Mouse (Mus musculus) heart, embryonic 13.5 days (tissue): ENCODE measurements around the gene Nox1. TPM values are rescaled to one million over a fixed set of nuclear protein-coding genes. Genes with fewer than 3 reads are reported as not detected.

Source experiments
- ATAC-seq: fragments of 200-750 bp; cut with Nextera tagmentation; 2 replicates; pipeline ENCODE4 v1.8.0; 2017; ENCODE audit warnings: moderate TSS enrichment; ENCODE audit not compliant: insufficient number of reproducible peaks, low FRiP score, low TSS enrichment; ENCODE audit errors: extremely low read depth
- H3K27ac ChIP-seq: fragments of 300-500 bp; sonication (generic); replicated peaks from 2 replicates; pipeline ENCODE4 v1.5.1; 2015; ENCODE audit warnings: moderate library complexity, mild to moderate bottlenecking, inconsistent platforms
- H3K27me3 ChIP-seq: fragments of 300-500 bp; sonication (generic); replicated peaks from 2 replicates; pipeline ENCODE4 v1.6.1; 2015; ENCODE audit warnings: mild to moderate bottlenecking, inconsistent platforms
- H3K36me3 ChIP-seq: fragments of 300-500 bp; sonication (generic); 2 replicates; pipeline ENCODE4 v1.6.1; 2015; ENCODE audit warnings: mild to moderate bottlenecking, inconsistent platforms
- H3K4me1 ChIP-seq: fragments of 300-500 bp; sonication (generic); 2 replicates; pipeline ENCODE4 v1.6.1; 2015; ENCODE audit warnings: inconsistent platforms
- H3K4me2 ChIP-seq: fragments of 300-500 bp; sonication (generic); 2 replicates; pipeline ENCODE4 v1.6.1; 2015; ENCODE audit warnings: inconsistent platforms, mild to moderate bottlenecking, moderate library complexity
- H3K4me3 ChIP-seq: fragments of 300-500 bp; sonication (generic); 2 replicates; pipeline ENCODE4 v1.5.1; 2015; ENCODE audit warnings: moderate library complexity, mild to moderate bottlenecking, inconsistent platforms
- H3K9ac ChIP-seq: fragments of 300-500 bp; sonication (generic); 2 replicates; pipeline ENCODE4 v1.6.1; 2015; ENCODE audit warnings: inconsistent platforms, mild to moderate bottlenecking, moderate library complexity
- H3K9me3 ChIP-seq: fragments of 300-500 bp; sonication (generic); 2 replicates; pipeline ENCODE4 v1.6.1; 2016; ENCODE audit warnings: inconsistent platforms
- WGBS: fragments of 180-500 bp; shearing (Covaris S2); methylation state at CpG from one replicate; pipeline ENCODE4 v1.1.7; 2015; ENCODE audit warnings: mixed read lengths; 5-methylcytosine and 5-hydroxymethylcytosine counted together
- polyA plus RNA-seq: library from polyadenylated mRNA; unstranded; fragments of >200 nt; fragmentation: Nextera tagmentation; extraction: Ambion mirVana; gene quantifications from 2 replicates; pipeline ENCODE4 v1.2.1, GENCODE M21; 2015

The Nox1 gene
- polyA plus RNA-seq, 1 experiment from 2014 or later: 0.29 TPM

DNA sequence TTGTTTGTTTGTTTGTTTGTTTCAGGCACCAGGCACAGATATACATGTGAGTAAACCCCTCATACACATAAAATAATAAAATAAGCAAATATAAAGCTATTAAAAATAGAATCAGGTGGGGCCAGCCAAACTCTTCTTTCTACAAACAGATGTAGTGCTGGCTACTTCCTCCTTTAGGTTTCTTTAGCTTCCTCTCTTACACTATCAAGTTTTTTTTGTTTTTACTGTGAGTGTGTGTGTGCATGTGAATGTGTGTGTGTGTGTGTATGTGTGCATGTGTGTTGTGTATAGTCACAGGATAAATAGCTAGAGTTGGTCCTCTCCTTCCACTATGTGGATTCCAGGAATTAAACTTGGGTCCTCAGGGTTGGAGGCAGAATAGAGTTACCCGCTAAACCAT lies 47.1 kb downstream of the Nox1 start:
- no peak overlapping the region for H3K4me2 ChIP-seq
- ATAC-seq: no peak
- H3K9ac ChIP-seq: no peak overlapping the region
- H3K9me3 ChIP-seq: no peaks in the 10 kb centered on the region
- no peaks in the 10 kb centered on the region for H3K27me3 ChIP-seq
- no peaks in the 10 kb centered on the region for H3K36me3 ChIP-seq
- H3K27ac ChIP-seq: no peak overlapping the region
- 92% methylated on average over 1 of the region's 1 CpGs for WGBS
- no peaks in the 10 kb centered on the region for H3K4me1 ChIP-seq
- H3K4me3 ChIP-seq: no peak overlapping the region

DNA sequence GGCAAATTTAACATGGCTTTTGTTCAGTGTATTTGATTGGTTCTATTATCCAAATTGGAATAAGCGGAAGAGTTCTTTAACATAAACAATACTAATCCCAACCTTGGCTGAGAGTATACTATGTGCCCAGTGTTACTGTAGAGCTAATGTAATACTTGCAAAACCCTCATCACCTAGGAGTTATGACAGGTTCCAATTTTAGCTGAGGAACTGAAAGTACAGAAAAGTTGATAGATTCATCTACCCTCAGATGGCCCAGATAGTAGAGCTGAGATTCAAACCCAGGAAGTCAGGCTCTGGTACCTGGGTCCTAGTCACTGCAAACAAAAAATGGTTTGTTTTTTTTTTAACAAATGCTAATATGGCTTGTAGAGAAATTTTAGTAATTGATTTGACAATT lies 51.2 kb downstream of the Nox1 start:
- no peak for ATAC-seq
- H3K27ac ChIP-seq: no peak overlapping the region
- no peaks in the 10 kb centered on the region for H3K27me3 ChIP-seq
- no peaks in the 10 kb centered on the region for H3K4me1 ChIP-seq
- WGBS: 75% methylated on average over 1 of the region's 1 CpGs
- H3K4me2 ChIP-seq: no peak overlapping the region
- H3K9me3 ChIP-seq: 0 out of 2 replicates have a peak, but pooled peaks cover 2% of the 10 kb centered on the region
- H3K4me3 ChIP-seq: no peak overlapping the region
- no peak overlapping the region for H3K9ac ChIP-seq
- no peaks in the 10 kb centered on the region for H3K36me3 ChIP-seq

DNA sequence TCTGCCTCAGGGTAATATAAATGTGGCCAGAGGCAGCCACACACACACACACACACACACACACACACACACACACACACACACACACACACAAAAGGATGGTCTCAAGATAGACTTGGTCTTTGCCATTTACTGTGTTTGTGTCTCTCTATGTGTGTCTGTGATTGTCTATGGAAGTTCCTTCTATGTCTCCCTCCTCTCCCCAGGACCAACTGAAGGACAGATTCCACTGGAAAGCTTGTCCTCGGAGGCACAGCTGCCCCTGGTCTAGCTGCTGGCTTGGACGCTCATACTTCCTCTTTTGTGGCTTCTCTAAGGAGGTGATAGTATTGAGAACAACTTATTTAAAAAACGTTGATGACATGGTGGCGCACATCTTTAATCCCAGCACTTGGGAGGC lies 58.3 kb downstream of the Nox1 start:
- no peaks in the 10 kb centered on the region for H3K36me3 ChIP-seq
- H3K9me3 ChIP-seq: peaks cover 9% of the 10 kb centered on the region; the same call in 1 of the 2 replicates
- H3K27ac ChIP-seq: no peak overlapping the region
- H3K4me2 ChIP-seq: no peak overlapping the region
- WGBS: 49% methylated on average over 4 of the region's 4 CpGs
- peaks cover 8% of the 10 kb centered on the region; the same call in 1 of the 2 replicates for H3K4me1 ChIP-seq
- peaks cover 21% of the 10 kb centered on the region for H3K27me3 ChIP-seq
- ATAC-seq: no peak
- no peak overlapping the region for H3K9ac ChIP-seq
- H3K4me3 ChIP-seq: no peak overlapping the region

DNA sequence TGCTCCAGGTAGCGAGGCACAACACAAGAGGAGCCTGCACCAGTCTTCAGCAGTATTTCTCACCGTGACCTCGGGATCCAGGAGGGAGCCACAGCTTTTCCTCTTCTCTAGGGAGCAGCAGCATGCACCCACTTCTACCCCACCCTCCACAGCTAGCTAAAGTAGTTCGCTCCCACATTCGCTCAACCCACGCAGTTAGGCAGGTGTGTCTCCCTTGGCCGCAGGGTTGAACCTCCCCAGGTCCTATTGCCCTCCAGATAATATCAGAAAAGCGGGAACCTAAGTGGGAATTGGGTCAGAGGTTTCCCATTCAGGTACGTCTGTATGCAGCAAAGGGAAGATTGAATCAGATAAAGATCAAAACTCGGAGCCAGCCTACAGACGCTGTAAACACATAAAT lies 58.9 kb downstream of the Nox1 start:
- ATAC-seq: no peak
- 21% methylated on average over 11 of the region's 11 CpGs for WGBS
- peak overlapping the region; percentile 60 for H3K4me2 ChIP-seq
- H3K4me1 ChIP-seq: peaks cover 8% of the 10 kb centered on the region; the same call in 1 of the 2 replicates
- peaks cover 21% of the 10 kb centered on the region for H3K27me3 ChIP-seq
- peak overlapping the region; percentile 29 for H3K4me3 ChIP-seq
- H3K36me3 ChIP-seq: no peaks in the 10 kb centered on the region
- H3K27ac ChIP-seq: no peak overlapping the region
- peaks cover 9% of the 10 kb centered on the region; the same call in 1 of the 2 replicates for H3K9me3 ChIP-seq
- H3K9ac ChIP-seq: no peak overlapping the region

DNA sequence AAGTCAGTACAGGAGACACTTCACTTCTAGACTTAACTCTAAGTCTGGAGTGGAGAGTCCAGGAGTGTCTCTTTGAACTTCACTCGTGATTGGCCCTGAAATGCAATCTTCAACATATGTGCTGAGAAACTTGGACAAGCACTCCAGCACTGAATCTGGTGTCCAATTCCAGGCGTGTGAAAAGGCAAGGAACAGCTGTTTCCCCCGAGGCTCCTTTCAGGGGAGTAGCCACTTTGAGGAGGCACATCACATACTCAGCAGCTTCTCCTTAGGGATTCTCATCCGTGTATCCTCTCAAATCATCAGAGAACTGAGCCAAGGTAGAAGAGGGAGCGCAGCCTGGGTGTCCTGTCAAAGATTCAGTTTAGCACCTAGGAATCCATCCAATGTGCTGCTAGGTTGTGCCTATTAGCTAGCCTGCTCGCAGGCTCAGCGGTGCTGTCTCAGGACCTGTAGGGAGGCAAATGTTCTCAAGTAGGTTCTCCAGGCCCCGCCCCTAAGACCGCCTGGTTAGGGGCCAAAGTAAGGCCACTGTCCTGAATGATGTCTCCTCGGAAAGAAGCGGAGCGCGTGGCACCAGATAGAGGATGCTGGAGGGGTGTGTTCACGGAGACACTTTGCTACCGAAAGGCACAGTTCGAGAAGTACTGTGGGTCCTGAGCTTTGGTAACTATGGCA lies 59.6 kb downstream of the Nox1 start, which contains the start of gene Xkrx:
Gene Xkrx, minus strand, starts transcription at position 34 of the 678 bp plus-strand sequence.
- Histone ChIP-seq H3K27me3 (peaks cover 21% of the 10 kb centered on the region), H3K4me2 (peak within 1 kb of the TSS; percentile 60), H3K36me3 (no peaks in the 10 kb centered on the region), H3K4me1 (peaks cover 8% of the 10 kb centered on the region; the same call in 1 of the 2 replicates), H3K4me3 (peak within 1 kb of the TSS; percentile 29), H3K9ac (no peak within 1 kb of the TSS), H3K9me3 (peaks cover 9% of the 10 kb centered on the region; the same call in 1 of the 2 replicates), H3K27ac (no peak within 1 kb of the TSS)
- 26% methylated on average over 16 of the region's 16 CpGs for WGBS
- no peak for ATAC-seq

DNA sequence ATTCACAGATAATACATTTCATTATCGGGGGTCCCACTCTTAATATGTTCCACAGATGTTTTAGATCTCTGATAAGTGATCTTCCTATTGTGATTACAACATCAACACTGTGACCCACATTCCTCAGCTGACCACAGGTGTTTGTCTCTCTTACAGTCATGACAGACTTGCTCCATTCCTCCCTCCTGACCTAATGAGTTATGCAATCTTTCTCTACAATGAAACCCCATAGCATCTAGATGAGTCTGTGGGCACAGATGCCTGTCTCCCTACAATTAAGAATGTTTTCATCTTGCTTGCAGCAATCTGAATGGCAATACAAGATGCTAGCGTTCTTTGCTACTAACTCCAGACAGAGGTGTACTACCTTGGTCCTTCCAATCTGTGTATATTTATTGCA lies 61.3 kb downstream of the Nox1 start:
- Histone ChIP-seq H3K4me2 (no peak overlapping the region), H3K4me3 (no peak overlapping the region), H3K36me3 (no peaks in the 10 kb centered on the region), H3K27ac (no peak overlapping the region), H3K9ac (no peak overlapping the region), H3K9me3 (peaks cover 5% of the 10 kb centered on the region; the same call in 1 of the 2 replicates), H3K27me3 (peaks cover 21% of the 10 kb centered on the region), H3K4me1 (peaks cover 8% of the 10 kb centered on the region; the same call in 1 of the 2 replicates)
- 79% methylated on average over 2 of the region's 2 CpGs for WGBS
- no peak for ATAC-seq

DNA sequence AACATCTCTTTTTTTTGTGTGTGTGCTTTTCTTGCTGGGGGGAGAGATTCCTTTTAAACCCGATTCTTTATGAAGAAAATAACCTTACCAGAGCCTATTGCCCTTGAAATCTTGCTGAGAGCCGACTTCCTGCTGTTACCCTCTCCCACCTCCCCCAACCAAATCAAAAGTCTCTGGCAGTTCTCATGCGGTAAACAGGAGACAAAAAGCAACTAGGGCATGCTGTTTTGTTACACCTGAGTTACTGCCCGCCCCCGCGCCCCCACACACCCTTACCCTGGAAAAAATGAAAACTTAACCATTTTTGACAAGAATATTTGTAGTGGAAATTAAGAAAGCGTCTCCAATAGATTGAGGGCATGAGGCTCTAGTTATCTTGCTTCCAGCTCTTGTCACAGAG lies 63.6 kb downstream of the Nox1 start:
- no peak overlapping the region for H3K4me3 ChIP-seq
- no peak overlapping the region for H3K4me2 ChIP-seq
- WGBS: 35% methylated on average over 7 of the region's 7 CpGs
- peaks cover 8% of the 10 kb centered on the region; the same call in 1 of the 2 replicates for H3K4me1 ChIP-seq
- H3K9ac ChIP-seq: no peak overlapping the region
- peaks cover 21% of the 10 kb centered on the region for H3K27me3 ChIP-seq
- no peaks in the 10 kb centered on the region for H3K9me3 ChIP-seq
- H3K27ac ChIP-seq: no peak overlapping the region
- no peaks in the 10 kb centered on the region for H3K36me3 ChIP-seq
- ATAC-seq: no peak

DNA sequence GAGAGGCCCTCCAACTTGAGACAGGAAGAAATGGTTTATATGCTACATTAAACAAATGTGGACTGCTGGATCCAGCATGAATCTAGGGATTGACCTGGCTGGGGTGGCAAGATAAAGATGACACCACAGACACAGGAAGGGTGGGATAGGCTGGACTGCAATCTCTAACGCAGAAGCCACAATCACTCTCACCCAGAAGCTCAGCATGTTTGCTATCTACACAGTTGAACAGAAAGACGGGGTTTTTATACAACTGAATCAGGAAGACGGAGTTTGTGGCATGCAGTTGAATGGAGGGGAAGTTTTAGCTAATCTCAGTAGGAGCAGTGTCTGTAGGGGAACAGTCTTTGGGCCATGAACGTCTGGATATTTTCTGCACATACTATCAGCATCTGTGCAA lies 79.8 kb downstream of the Nox1 start:
- 59% methylated on average over 4 of the region's 4 CpGs for WGBS
- Histone ChIP-seq H3K27me3 (peaks cover 5% of the 10 kb centered on the region; the same call in 1 of the 2 replicates), H3K4me1 (no peaks in the 10 kb centered on the region), H3K4me3 (no peak overlapping the region), H3K9ac (no peak overlapping the region), H3K36me3 (no peaks in the 10 kb centered on the region), H3K4me2 (no peak overlapping the region), H3K9me3 (no peaks in the 10 kb centered on the region), H3K27ac (no peak overlapping the region)
- ATAC-seq: no peak

DNA sequence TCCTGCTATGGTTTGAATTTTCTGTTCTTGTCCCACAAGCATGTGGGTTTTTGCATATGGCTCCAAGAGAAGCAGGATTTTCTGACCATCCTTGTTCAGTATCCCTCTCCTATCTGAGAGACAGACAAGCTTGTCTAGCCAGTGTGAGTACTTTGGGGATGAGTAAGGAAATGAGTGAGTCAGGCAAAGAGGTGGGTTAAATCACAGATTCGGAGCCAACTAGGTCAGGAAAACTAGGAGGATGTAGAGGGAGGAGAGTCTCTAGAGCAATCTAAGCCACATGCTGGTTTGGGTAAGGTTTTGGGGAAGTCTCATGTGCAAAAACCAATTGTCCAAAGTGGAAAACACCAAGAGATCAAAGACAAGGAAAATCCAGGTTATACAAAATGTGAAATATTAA lies 80.2 kb downstream of the Nox1 start:
- Histone ChIP-seq H3K4me3 (no peak overlapping the region), H3K27ac (no peak overlapping the region), H3K9me3 (no peaks in the 10 kb centered on the region), H3K27me3 (peaks cover 5% of the 10 kb centered on the region; the same call in 1 of the 2 replicates), H3K9ac (no peak overlapping the region), H3K4me2 (no peak overlapping the region), H3K4me1 (no peaks in the 10 kb centered on the region), H3K36me3 (no peaks in the 10 kb centered on the region)
- 67% methylated on average over 1 of the region's 1 CpGs for WGBS
- ATAC-seq: no peak

DNA sequence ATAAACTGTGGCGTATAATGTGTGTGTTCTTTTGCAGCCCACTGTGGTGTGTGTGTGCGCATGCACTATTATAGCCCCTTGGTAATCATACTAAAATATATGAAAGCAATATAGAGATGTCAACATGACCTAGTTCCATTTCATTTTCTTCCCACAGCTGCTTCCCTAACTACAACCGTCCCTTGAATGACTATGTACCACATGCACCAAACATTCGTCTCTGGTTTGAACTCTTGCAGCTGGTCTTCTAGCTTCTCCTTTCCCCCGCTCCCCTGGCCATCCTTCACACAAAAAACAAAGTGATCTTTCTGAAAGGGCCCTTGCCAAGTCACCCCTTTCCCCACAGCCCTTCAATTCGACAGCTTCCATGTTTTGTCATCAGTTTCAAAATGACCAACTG lies 81.7 kb downstream of the Nox1 start:
- 0 out of 2 replicates have a peak, but pooled peaks cover 5% of the 10 kb centered on the region for H3K27me3 ChIP-seq
- no peak overlapping the region for H3K27ac ChIP-seq
- no peaks in the 10 kb centered on the region for H3K4me1 ChIP-seq
- no peaks in the 10 kb centered on the region for H3K36me3 ChIP-seq
- no peak overlapping the region for H3K4me3 ChIP-seq
- no peak overlapping the region for H3K4me2 ChIP-seq
- no peak overlapping the region for H3K9ac ChIP-seq
- WGBS: 80% methylated on average over 6 of the region's 6 CpGs
- no peaks in the 10 kb centered on the region for H3K9me3 ChIP-seq
- ATAC-seq: no peak

DNA sequence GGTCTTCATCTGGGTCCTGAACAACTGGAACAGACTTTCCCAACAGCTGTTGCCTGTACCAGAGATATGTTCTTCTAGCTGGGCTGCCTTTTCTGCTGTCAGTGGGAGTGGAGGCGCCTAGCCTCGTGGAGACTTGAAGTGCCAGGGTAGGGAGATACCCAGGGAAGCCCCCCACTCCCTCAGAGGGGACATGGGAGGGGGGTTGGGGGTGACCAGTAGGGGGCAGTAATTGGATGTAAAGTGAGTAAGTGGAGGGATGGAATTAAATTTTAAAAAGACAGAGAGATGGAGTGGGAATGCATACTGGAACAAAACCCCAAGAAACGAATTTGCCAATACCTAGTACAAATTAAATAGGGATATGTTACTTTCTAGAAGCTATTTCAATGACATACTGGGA lies 87.9 kb downstream of the Nox1 start:
- 42% methylated on average over 3 of the region's 3 CpGs for WGBS

DNA sequence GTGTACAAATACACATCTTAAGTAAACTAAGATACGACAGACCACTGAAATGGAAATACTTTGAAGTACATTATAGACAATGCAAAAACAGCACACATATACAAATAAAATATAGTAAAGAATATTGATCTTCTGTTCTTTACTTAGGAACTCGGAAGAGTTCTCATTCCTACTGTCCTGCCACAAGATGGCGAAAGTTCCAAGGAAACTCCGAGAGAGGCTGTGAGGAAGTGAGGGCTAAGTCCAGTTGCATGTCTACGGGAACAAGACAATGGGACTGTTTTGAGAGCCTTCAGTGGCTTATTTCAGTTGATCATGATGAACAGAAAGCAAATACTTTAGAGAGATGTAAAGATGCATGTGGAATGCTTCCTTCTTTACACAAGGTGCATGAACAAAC lies 89.5 kb downstream of the Nox1 start:
- ATAC-seq: no peak
- Histone ChIP-seq H3K4me2 (no peak overlapping the region), H3K9me3 (no peaks in the 10 kb centered on the region), H3K4me3 (no peak overlapping the region), H3K4me1 (no peaks in the 10 kb centered on the region), H3K27ac (no peak overlapping the region), H3K27me3 (0 out of 2 replicates have a peak, but pooled peaks cover 2% of the 10 kb centered on the region), H3K36me3 (no peaks in the 10 kb centered on the region), H3K9ac (no peak overlapping the region)
- 22% methylated on average over 5 of the region's 5 CpGs for WGBS

More for the DNA sequence above, 87.9 kb downstream of the Nox1 start:
- ATAC-seq: no peak
- Histone ChIP-seq H3K9ac (no peak overlapping the region), H3K4me1 (no peaks in the 10 kb centered on the region), H3K27me3 (0 out of 2 replicates have a peak, but pooled peaks cover 5% of the 10 kb centered on the region), H3K36me3 (no peaks in the 10 kb centered on the region), H3K27ac (no peak overlapping the region), H3K4me2 (no peak overlapping the region), H3K9me3 (no peaks in the 10 kb centered on the region), H3K4me3 (no peak overlapping the region)
